Mouse (Mus musculus) CD4-positive helper T cell, adult 2 months (primary cell): Measurements from ENCODE around the gene Pias4.

Source experiments
- DNase-seq: peaks from one replicate; pipeline ENCODE4 v3.0.0-alpha.2; 2012; ENCODE audit warnings: low read depth, missing footprints, low spot score

Pias4 gene

GRCm38 (mm10) chr10:81139529-81139846, 28.2 kb downstream of the Pias4 start:
- no peak for DNase-seq

- DNase-seq = no peak
Measured at GRCm38 (mm10) chr10:81138821-81139528, 28.7 kb downstream of the Pias4 start.

- peak; percentile 85 for DNase-seq
Measured at GRCm38 (mm10) chr10:81138131-81138782, 29.5 kb downstream of the Pias4 start.

- DNase-seq = peak; percentile 99
Measured at GRCm38 (mm10) chr10:81137252-81138130, 30.2 kb downstream of the Pias4 start.

- DNase-seq = peak; percentile 88
Measured at GRCm38 (mm10) chr10:81136706-81137231, 31.0 kb downstream of the Pias4 start.

GRCm38 (mm10) chr10:81135831-81136705, 31.7 kb downstream of the Pias4 start:
- peak; percentile 81 for DNase-seq

GRCm38 (mm10) chr10:81134966-81135681, 32.6 kb downstream of the Pias4 start, which contains the start of gene Zbtb7a:
Zbtb7a (plus strand) TSS chr10:81135220.
- peak; percentile 46 for DNase-seq

GRCm38 (mm10) chr10:81134181-81134587, 33.5 kb downstream of the Pias4 start:
- peak; percentile 65 for DNase-seq

- no peak for DNase-seq
Measured at GRCm38 (mm10) chr10:81123500-81123899, 44.2 kb downstream of the Pias4 start.

- DNase-seq = no peak
Measured at GRCm38 (mm10) chr10:81122889-81123288, 44.8 kb downstream of the Pias4 start.

GRCm38 (mm10) chr10:81120650-81121049, 47.1 kb downstream of the Pias4 start:
- DNase-seq = no peak

- DNase-seq = no peak
Measured at GRCm38 (mm10) chr10:81119625-81120024, 48.1 kb downstream of the Pias4 start.

- no peak for DNase-seq
Measured at GRCm38 (mm10) chr10:81112946-81113345, 54.8 kb downstream of the Pias4 start.

- DNase-seq = no peak
Measured at GRCm38 (mm10) chr10:81106113-81106721, 61.5 kb downstream of the Pias4 start.

GRCm38 (mm10) chr10:81105565-81106112, 62.1 kb downstream of the Pias4 start, which contains the start of gene Map2k2:
Map2k2 (plus strand) TSS chr10:81105915.
- peak; percentile 99 for DNase-seq
